Mouse (Mus musculus) heart, postnatal 0 days (tissue): Measurements from ENCODE around the gene Prkar2b. TPM values are rescaled to one million over a fixed set of nuclear protein-coding genes. Genes with fewer than 3 reads are reported as not detected.

Source experiments
- ATAC-seq: fragments of 200-750 bp; cut with Nextera tagmentation; 2 replicates; pipeline ENCODE4 v1.8.0; 2017; ENCODE audit warnings: low read depth, moderate number of reproducible peaks, moderate library complexity; ENCODE audit not compliant: insufficient read depth
- DNase-seq: peaks from one replicate; pipeline ENCODE4 v3.0.0-alpha.2; 2016; ENCODE audit warnings: low spot score
- H3K27ac ChIP-seq: fragments of 300-500 bp; sonication (generic); 2 replicates; pipeline ENCODE4 v1.5.1; 2014; ENCODE audit warnings: low read depth, mild to moderate bottlenecking
- H3K27me3 ChIP-seq: fragments of 300-500 bp; sonication (generic); 2 replicates; pipeline ENCODE4 v1.6.1; 2014; ENCODE audit warnings: low read length, mixed read lengths; ENCODE audit not compliant: control insufficient read depth, insufficient read depth
- H3K36me3 ChIP-seq: fragments of 300-500 bp; sonication (generic); replicated peaks from 2 replicates; pipeline ENCODE4 v1.6.1; 2014; ENCODE audit warnings: low read length, mixed read lengths; ENCODE audit not compliant: control insufficient read depth, insufficient read depth
- H3K4me1 ChIP-seq: fragments of 300-500 bp; sonication (generic); 2 replicates; pipeline ENCODE4 v1.6.1; 2014; ENCODE audit warnings: antibody characterized with exemption; ENCODE audit not compliant: control insufficient read depth, insufficient read depth
- H3K4me2 ChIP-seq: fragments of 300-500 bp; sonication (generic); 2 replicates; pipeline ENCODE4 v1.6.1; 2014; ENCODE audit warnings: low read depth, mild to moderate bottlenecking, low read length, moderate library complexity
- H3K4me3 ChIP-seq: fragments of 300-500 bp; sonication (generic); 2 replicates; pipeline ENCODE4 v1.5.1; 2014; ENCODE audit warnings: low read depth, low read length
- H3K9ac ChIP-seq: fragments of 300-500 bp; sonication (generic); replicated peaks from 2 replicates; pipeline ENCODE4 v1.6.1; 2014; ENCODE audit warnings: low read depth, low read length, mixed read lengths
- H3K9me3 ChIP-seq: fragments of 300-500 bp; sonication (generic); replicated peaks from 2 replicates; pipeline ENCODE4 v1.6.1; 2016; ENCODE audit warnings: low read length; ENCODE audit not compliant: control insufficient read depth
- CTCF ChIP-seq: IDR thresholded peaks from 2 replicates; pipeline ENCODE4 v1.5.1; 2016; ENCODE audit warnings: antibody characterized with exemption, control low read depth, low read depth
- EP300 ChIP-seq: IDR thresholded peaks from 2 replicates; pipeline ENCODE4 v1.6.1; 2016; ENCODE audit warnings: antibody characterized with exemption, low read depth
- WGBS: fragments of 180-500 bp; shearing (Covaris S2); extraction: QIAGEN DNeasy Blood & Tissue Kit; methylation state at CpG from one replicate; pipeline ENCODE4 v1.1.7; 2014; 5-methylcytosine and 5-hydroxymethylcytosine counted together
- polyA plus RNA-seq: library from polyadenylated mRNA; unstranded; fragments of >200 nt; fragmentation: Nextera tagmentation; extraction: Ambion mirVana; gene quantifications from 2 replicates; pipeline ENCODE4 v1.2.1, GENCODE M21; 2015
- total RNA-seq: library from RNA; depleted of rRNA; stranded (reverse); fragments of >200 nt; gene quantifications from 2 replicates; pipeline ENCODE4 v1.2.3, GENCODE M21; 2014; ENCODE audit warnings: low replicate concordance

The Prkar2b gene
- total and polyA plus RNA-seq, 2 experiments from 2014 or later: 2.6 TPM; not detected in 1

DNA sequence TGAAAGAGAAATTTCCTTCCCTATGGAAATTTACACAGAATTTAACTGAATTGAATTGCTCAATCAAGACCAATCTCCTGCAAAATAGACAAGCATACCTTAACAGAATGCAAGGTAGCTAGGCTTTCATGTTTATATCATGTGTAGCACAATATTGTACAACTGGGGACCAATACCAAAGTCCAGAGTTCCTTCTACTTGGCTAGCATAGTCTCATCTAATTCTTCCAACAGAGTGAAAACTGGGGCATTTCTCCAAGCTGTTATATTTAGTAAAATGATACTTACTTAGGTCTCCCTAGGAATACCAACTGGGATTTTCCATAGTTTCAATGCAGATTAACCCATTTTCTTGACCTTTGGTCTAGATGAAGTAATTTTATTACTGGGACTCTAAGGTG is 122.1 kb downstream of the Prkar2b start:
- no peak for ATAC-seq
- Histone ChIP-seq H3K4me3 (no peak overlapping the region), H3K4me2 (no peak overlapping the region), H3K9ac (no peak overlapping the region), H3K9me3 (no peaks in the 10 kb centered on the region), H3K4me1 (no peaks in the 10 kb centered on the region), H3K27ac (no peak overlapping the region), H3K27me3 (no peaks in the 10 kb centered on the region), H3K36me3 (peaks cover 80% of the 10 kb centered on the region)
- TF ChIP-seq CTCF (no peak), EP300 (no peak)
- DNase-seq: no peak

DNA sequence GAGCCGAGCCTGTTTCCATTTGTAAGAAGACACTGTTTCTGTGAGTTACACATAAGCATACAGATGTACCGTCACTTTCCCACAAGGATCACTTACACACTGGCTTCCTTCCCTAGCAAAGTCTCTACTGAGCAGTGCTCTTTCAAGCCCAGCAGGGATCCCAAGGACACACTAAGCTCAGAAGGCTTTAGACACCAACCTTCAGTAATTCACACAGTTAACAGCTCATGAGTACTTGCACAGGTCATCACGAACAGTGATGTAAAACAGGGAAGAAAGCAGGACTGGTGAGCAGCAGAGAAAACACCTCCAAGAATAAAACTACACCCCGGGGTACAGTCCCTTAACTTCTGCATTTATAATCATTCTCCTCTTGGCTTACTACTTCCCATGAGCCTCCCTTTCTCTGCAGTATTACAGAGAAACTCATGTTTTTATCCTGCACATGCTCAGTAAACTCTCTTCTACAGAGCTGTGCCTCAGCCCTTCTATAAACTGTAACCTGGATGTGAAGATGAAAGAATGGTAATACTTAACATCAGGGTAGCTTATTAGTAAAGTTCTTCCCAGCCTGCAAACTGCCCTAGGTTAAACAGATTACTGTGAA is 122.6 kb downstream of the Prkar2b start:
- H3K36me3 ChIP-seq: peaks cover 85% of the 10 kb centered on the region
- WGBS: 91% methylated on average over 4 of the region's 4 CpGs

DNA sequence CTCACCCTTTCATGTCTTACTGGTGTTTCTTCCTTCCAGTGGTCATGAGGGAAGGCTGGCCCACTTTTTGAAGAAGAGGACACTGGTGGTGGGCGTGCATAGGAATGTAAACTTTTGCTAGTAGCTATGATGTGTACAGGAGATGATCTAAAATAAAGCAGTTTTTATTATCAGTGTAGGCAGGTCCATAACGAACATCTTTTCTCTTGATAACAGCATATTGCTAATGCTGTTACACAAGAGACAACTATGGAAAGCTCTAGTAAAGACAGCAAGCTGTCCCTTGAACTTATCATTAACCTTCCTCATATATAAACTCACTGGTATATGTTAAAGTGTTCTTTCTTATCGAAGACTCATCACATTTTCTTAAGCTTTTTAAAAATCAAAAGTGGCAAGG is 123.5 kb downstream of the Prkar2b start:
- Histone ChIP-seq H3K9ac (no peak overlapping the region), H3K27me3 (no peaks in the 10 kb centered on the region), H3K4me3 (no peak overlapping the region), H3K36me3 (peaks cover 86% of the 10 kb centered on the region), H3K4me2 (no peak overlapping the region), H3K27ac (no peak overlapping the region), H3K4me1 (no peaks in the 10 kb centered on the region), H3K9me3 (no peaks in the 10 kb centered on the region)
- WGBS: 80% methylated on average over 3 of the region's 3 CpGs
- ATAC-seq (no peak), DNase-seq (no peak)
- TF ChIP-seq EP300 (no peak), CTCF (no peak)

More for the DNA sequence above, 122.6 kb downstream of the Prkar2b start:
- no peak for DNase-seq
- Histone ChIP-seq H3K4me3 (no peak overlapping the region), H3K9me3 (no peaks in the 10 kb centered on the region), H3K4me1 (no peaks in the 10 kb centered on the region), H3K9ac (no peak overlapping the region), H3K4me2 (no peak overlapping the region), H3K27ac (no peak overlapping the region), H3K27me3 (no peaks in the 10 kb centered on the region)
- no peak for ATAC-seq
- no peak for TF ChIP-seq EP300
- no peak for TF ChIP-seq CTCF

DNA sequence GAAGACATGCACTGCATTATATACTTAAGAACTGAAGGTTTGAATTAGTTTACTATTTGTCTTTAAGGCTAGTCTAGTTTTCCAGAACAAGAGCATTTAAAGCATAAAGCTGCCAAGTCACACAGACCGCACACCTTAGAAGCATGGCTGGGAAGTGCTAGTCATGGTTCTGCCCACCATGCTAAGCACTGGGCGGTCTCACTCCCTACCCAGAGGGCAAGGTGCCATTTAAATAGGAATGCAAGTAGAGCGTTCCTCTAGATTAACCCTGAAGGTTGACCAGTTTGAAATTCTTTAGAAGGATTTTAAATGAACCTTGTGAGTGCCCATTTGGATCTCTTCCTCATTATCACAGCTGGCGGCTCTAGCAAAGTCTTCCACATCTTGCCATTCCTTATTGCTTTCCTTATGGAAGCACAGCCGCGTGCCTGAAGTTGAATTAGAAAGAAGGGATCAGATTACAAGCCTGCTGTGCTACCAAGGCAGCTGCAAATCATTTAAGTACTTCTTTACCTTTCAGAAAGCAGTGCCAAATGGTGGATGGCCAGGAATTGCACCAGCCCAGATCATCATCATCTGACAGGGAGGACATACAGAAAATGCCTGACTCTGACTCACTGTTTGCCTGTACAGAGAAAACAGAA is 124.3 kb downstream of the Prkar2b start:
- ATAC-seq: no peak
- H3K27ac ChIP-seq: no peak overlapping the region
- no peaks in the 10 kb centered on the region for H3K9me3 ChIP-seq
- H3K9ac ChIP-seq: no peak overlapping the region
- DNase-seq: no peak
- TF ChIP-seq CTCF (no peak), EP300 (no peak)
- peaks cover 90% of the 10 kb centered on the region for H3K36me3 ChIP-seq
- no peak overlapping the region for H3K4me3 ChIP-seq
- 58% methylated on average over 6 of the region's 6 CpGs for WGBS
- H3K4me2 ChIP-seq: no peak overlapping the region
- H3K4me1 ChIP-seq: no peaks in the 10 kb centered on the region
- H3K27me3 ChIP-seq: no peaks in the 10 kb centered on the region

DNA sequence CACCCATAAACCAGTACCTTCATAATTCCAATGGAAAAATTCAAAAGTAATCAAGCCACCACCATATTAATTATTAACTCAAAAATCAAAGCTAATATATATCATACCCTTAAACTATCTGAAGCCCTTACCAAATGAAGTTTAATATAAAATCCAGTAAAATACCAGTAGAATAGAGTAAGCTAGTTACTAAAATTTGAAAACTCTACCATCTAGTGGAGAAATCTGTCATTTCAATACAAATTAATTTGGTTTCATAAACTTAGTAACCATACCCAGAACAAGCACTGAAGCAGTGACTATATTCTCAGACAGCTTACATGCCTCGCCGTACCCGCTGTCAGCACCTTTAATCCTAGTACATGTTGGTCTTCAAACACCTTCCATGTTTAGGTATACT is 129.3 kb downstream of the Prkar2b start:
- Histone ChIP-seq H3K9ac (no peak overlapping the region), H3K36me3 (peaks cover 82% of the 10 kb centered on the region), H3K9me3 (no peaks in the 10 kb centered on the region), H3K4me3 (no peak overlapping the region), H3K27ac (no peak overlapping the region), H3K4me1 (no peaks in the 10 kb centered on the region), H3K4me2 (no peak overlapping the region), H3K27me3 (no peaks in the 10 kb centered on the region)
- ATAC-seq: no peak
- TF ChIP-seq CTCF: no peak
- TF ChIP-seq EP300: no peak
- no peak for DNase-seq
- 86% methylated on average over 3 of the region's 3 CpGs for WGBS

DNA sequence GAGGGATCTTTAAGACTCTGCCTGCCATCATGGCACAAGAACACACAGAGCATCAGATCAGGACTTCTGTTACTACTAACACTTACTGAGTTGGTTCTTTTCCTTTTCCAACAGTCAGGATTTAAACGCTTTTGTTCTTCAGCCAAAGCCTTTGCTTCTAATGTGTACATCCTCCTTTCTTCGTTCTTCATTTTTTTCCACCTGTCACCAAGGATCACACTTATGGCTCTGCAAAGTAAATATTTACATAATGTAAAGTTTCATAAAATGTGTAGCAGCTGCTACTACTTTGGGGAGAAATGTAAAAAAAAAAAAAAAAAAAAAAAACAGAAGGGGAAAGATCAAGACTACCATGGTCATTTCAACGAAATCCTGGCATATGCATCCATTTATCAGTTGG is 132.6 kb downstream of the Prkar2b start:
- Histone ChIP-seq H3K4me2 (no peak overlapping the region), H3K27ac (no peak overlapping the region), H3K27me3 (no peaks in the 10 kb centered on the region), H3K9ac (no peak overlapping the region), H3K4me3 (no peak overlapping the region), H3K9me3 (no peaks in the 10 kb centered on the region), H3K4me1 (no peaks in the 10 kb centered on the region), H3K36me3 (peaks cover 79% of the 10 kb centered on the region)
- ATAC-seq: no peak
- TF ChIP-seq CTCF (no peak), EP300 (no peak)
- DNase-seq: no peak
- 82% methylated on average over 3 of the region's 3 CpGs for WGBS
